In genomic region chr8:124150536-124150935, GRCm38 (mm10) we compare ENCODE assay signal across 16 mouse cellular contexts.
DNase-seq lines count a peak whose midpoint lies in the region; TF ChIP-seq lines count a peak whose summit lies in the region.
"Had no signal": no experiment of that assay in that cellular context is flagged by ENCODE, and none has a peak within 500 bp of the region (broad histone marks: within the 10 kb centered on the region; RNA-seq: fewer than 3 reads in every experiment).

No protein-coding gene starts in this region.

- no peak overlapping the region for H3K4me3 ChIP-seq in layer of hippocampus, adult 2 months
- H3K4me3 ChIP-seq in myocyte = no peak overlapping the region
- H3K4me3 ChIP-seq: heart, embryonic 15.5 days; liver, embryonic 13.5 days; megakaryocyte, embryonic 14.5 days; neural tube, embryonic 15.5 days had no signal

- intact Hi-C loops in left cerebral cortex, postnatal 14 days (cut with DNase I) = no loop called here

- H3K79me2 ChIP-seq in myocyte (ENCODE audit: control insufficient read depth, insufficient read depth) = no peaks in the 10 kb centered on the region

- no peak overlapping the region for H3K27ac ChIP-seq in layer of hippocampus, adult 2 months
- H3K27ac ChIP-seq: heart, embryonic 15.5 days; liver, embryonic 13.5 days; neural tube, embryonic 15.5 days had no signal

- no peak for DNase-seq in layer of hippocampus, adult 2 months (ENCODE audit: low spot score in 2 of 2)
- no peak for DNase-seq in layer of hippocampus, postnatal 14 days (ENCODE audit: low spot score in 2 of 2)
- DNase-seq in CD4-positive helper T cell, adult 2 months (ENCODE audit: low read depth, low spot score) = peak; percentile 36
- peak; percentile 69 for DNase-seq in R1 (ENCODE audit: low read depth, low spot score)
- DNase-seq in left cerebral cortex, adult 11 months (ENCODE audit: low spot score) = no peak
- no peak for DNase-seq in left cerebral cortex, postnatal 14 days (ENCODE audit: low spot score in 2 of 2)
- no peak for DNase-seq in gastrocnemius, postnatal 25 days
- DNase-seq: cerebellum, adult 11-12 months; gastrocnemius, postnatal 14 days; kidney, adult 18-20 months; liver, embryonic 13.5 days had no signal

- TF ChIP-seq CTCF in layer of hippocampus, adult 2 months (conservative IDR thresholded peaks at IDR 0.05) = peak; percentile 23; the same call in 1 of the 2 replicates

- TF ChIP-seq POLR2A in myocyte (IDR thresholded peaks at IDR 0.05; ENCODE audit: insufficient read length, low read depth) = no peak

- H3ac ChIP-seq in myocyte (ENCODE audit: control insufficient read depth, insufficient read length) = no peak overlapping the region

- no peaks in the 10 kb centered on the region for H3K27me3 ChIP-seq in myocyte (ENCODE audit: control insufficient read depth, insufficient read depth, insufficient read length)
- H3K27me3 ChIP-seq: heart, embryonic 15.5 days; liver, embryonic 13.5 days; neural tube, embryonic 15.5 days had no signal

- H3K36me3 ChIP-seq in myocyte (ENCODE audit: control insufficient read depth, insufficient read depth) = no peaks in the 10 kb centered on the region
- H3K36me3 ChIP-seq: G1E; heart, embryonic 15.5 days; liver, embryonic 13.5 days; neural tube, embryonic 15.5 days had no signal

- peak overlapping the region; percentile 62 for H3K4me2 ChIP-seq in myocyte (ENCODE audit: low read depth)
- H3K4me2 ChIP-seq: heart, embryonic 15.5 days; liver, embryonic 13.5 days; neural tube, embryonic 15.5 days had no signal

TF ChIP-seq in myocyte, 11 proteins besides CTCF, POLR2A, EP300 and RAD21:
- TF ChIP-seq POLR2AphosphoS2 (IDR thresholded peaks at IDR 0.05; ENCODE audit: insufficient read length, low read depth) (no peak), TCF12 (IDR thresholded peaks at IDR 0.05; ENCODE audit: insufficient read depth, poor library complexity, severe bottlenecking) (no peak), E2F4 (IDR thresholded peaks at IDR 0.05; ENCODE audit: insufficient read depth) (no peak), USF1 (IDR thresholded peaks at IDR 0.05; ENCODE audit: low read depth) (no peak), TCF3 (IDR thresholded peaks at IDR 0.05; ENCODE audit: insufficient read length, low read depth) (no peak), MAX (IDR thresholded peaks at IDR 0.05; ENCODE audit: low read depth) (no peak), SRF (IDR thresholded peaks at IDR 0.05; ENCODE audit: control insufficient read depth, insufficient read length, low read depth) (no peak), REST (IDR thresholded peaks at IDR 0.05; ENCODE audit: insufficient read depth, insufficient read length) (no peak), MYOG (IDR thresholded peaks at IDR 0.05; ENCODE audit: control insufficient read depth in 1 of 3, insufficient read depth in 1 of 3, insufficient read length in 2 of 3, low read depth in 2 of 3) (no peak), CEBPB (IDR thresholded peaks at IDR 0.05; ENCODE audit: insufficient read depth, poor library complexity, severe bottlenecking) (no peak), MYOD1 (IDR thresholded peaks at IDR 0.05; ENCODE audit: control insufficient read depth in 1 of 3, insufficient read length in 2 of 3, low read depth in 2 of 3) (no peak)

Comparison
In these comparisons a context has a peak if more than half of its experiments do, and no peak if none do; other contexts are left out.
1. DNase-seq: peak in CD4-positive helper T cell, adult 2 months (single experiment) and R1 (single experiment); none in layer of hippocampus, adult 2 months (0 of 2), layer of hippocampus, postnatal 14 days (0 of 2), left cerebral cortex, adult 11 months (single experiment), left cerebral cortex, postnatal 14 days (0 of 2) and gastrocnemius, postnatal 25 days (single experiment).